Mouse (Mus musculus): ENCODE results near the gene Acd. TPM values are rescaled to one million over a fixed set of nuclear protein-coding genes. Genes with fewer than 3 reads are reported as not detected.

The Acd gene
- polyA plus RNA-seq, 1 experiment = 35.4 TPM

- DNase-seq (ENCODE audit: low read depth) = no peak
Measured at GRCm38 (mm10) chr8:105702001-105702401, 1.1 kb upstream of the Acd start.

GRCm38 (mm10) chr8:105700566-105700965, 336 bp downstream of the Acd start:
- peak; percentile 22 for DNase-seq (ENCODE audit: low read depth)

GRCm38 (mm10) chr8:105699488-105700215, 1.2 kb downstream of the Acd start:
- no peak for DNase-seq (ENCODE audit: low read depth)

- DNase-seq (ENCODE audit: low read depth) = no peak
Measured at GRCm38 (mm10) chr8:105698734-105699133, 2.2 kb downstream of the Acd start.

- DNase-seq (ENCODE audit: low read depth) = no peak
Measured at GRCm38 (mm10) chr8:105697196-105697780, 3.6 kb downstream of the Acd start.

GRCm38 (mm10) chr8:105695080-105695780, 5.7 kb downstream of the Acd start:
- no peak for DNase-seq (ENCODE audit: low read depth)

GRCm38 (mm10) chr8:105694051-105694799, 6.7 kb downstream of the Acd start:
- DNase-seq (ENCODE audit: low read depth) = no peak

GRCm38 (mm10) chr8:105693648-105694047, 7.3 kb downstream of the Acd start:
- no peak for DNase-seq (ENCODE audit: low read depth)

- no peak for DNase-seq (ENCODE audit: low read depth)
Measured at GRCm38 (mm10) chr8:105692449-105693182, 8.3 kb downstream of the Acd start.

GRCm38 (mm10) chr8:105690978-105691377, 9.9 kb downstream of the Acd start:
- no peak for DNase-seq (ENCODE audit: low read depth)

GRCm38 (mm10) chr8:105689983-105690360, 10.9 kb downstream of the Acd start:
- no peak for DNase-seq (ENCODE audit: low read depth)

- no peak for DNase-seq (ENCODE audit: low read depth)
Measured at GRCm38 (mm10) chr8:105689256-105689982, 11.5 kb downstream of the Acd start.

GRCm38 (mm10) chr8:105688242-105688752, 12.6 kb downstream of the Acd start:
- DNase-seq (ENCODE audit: low read depth) = no peak

GRCm38 (mm10) chr8:105687512-105687911, 13.4 kb downstream of the Acd start:
- no peak for DNase-seq (ENCODE audit: low read depth)

- DNase-seq (ENCODE audit: low read depth) = no peak
Measured at GRCm38 (mm10) chr8:105686551-105686950, 14.4 kb downstream of the Acd start.

- no peak for DNase-seq (ENCODE audit: low read depth)
Measured at GRCm38 (mm10) chr8:105685796-105686308, 15.1 kb downstream of the Acd start, which contains the start of gene Carmil2. TSS of gene Carmil2 (plus strand) at chr8:105686274.

- DNase-seq (ENCODE audit: low read depth) = no peak
Measured at GRCm38 (mm10) chr8:105685325-105685724, 15.6 kb downstream of the Acd start.

- no peak for DNase-seq (ENCODE audit: low read depth)
Measured at GRCm38 (mm10) chr8:105677891-105678290, 23.0 kb downstream of the Acd start.

GRCm38 (mm10) chr8:105661167-105661566, 39.7 kb downstream of the Acd start:
- no peak for DNase-seq (ENCODE audit: low read depth)

- no peak for DNase-seq (ENCODE audit: low read depth)
Measured at GRCm38 (mm10) chr8:105657641-105658040, 43.3 kb downstream of the Acd start.
